Mouse (Mus musculus): ENCODE results near the gene Cfc1. TPM values are rescaled to one million over a fixed set of nuclear protein-coding genes. Genes with fewer than 3 reads are reported as not detected.

The Cfc1 gene
- total RNA-seq, 2 experiments from 2014 or later, result not detected

- no peak for DNase-seq (ENCODE audit: low spot score in 2 of 2)
Measured at GRCm38 (mm10) chr1:34547074-34547473, 11.6 kb downstream of the Cfc1 start.

GRCm38 (mm10) chr1:34553690-34554089 lies 18.2 kb downstream of the Cfc1 start:
- DNase-seq (ENCODE audit: low spot score in 2 of 2), result no peak

GRCm38 (mm10) chr1:34554275-34554674 lies 18.8 kb downstream of the Cfc1 start:
- DNase-seq (ENCODE audit: low spot score in 2 of 2), result no peak

- DNase-seq (ENCODE audit: low spot score in 2 of 2), result no peak
Measured at GRCm38 (mm10) chr1:34560843-34561242, 25.4 kb downstream of the Cfc1 start, which contains the start of gene Prss40. TSS of gene Prss40 (minus strand) at chr1:34560943.

- DNase-seq (ENCODE audit: low spot score in 2 of 2), result no peak
Measured at GRCm38 (mm10) chr1:34564383-34565045, 29.1 kb downstream of the Cfc1 start.

GRCm38 (mm10) chr1:34568120-34568519 lies 32.7 kb downstream of the Cfc1 start:
- DNase-seq (ENCODE audit: low spot score in 2 of 2), result no peak

GRCm38 (mm10) chr1:34569876-34570275 lies 34.4 kb downstream of the Cfc1 start:
- DNase-seq (ENCODE audit: low spot score in 2 of 2), result no peak

- peak; percentile 36 to 64 for DNase-seq (ENCODE audit: low spot score in 2 of 2)
Measured at GRCm38 (mm10) chr1:34571431-34571830, 36.0 kb downstream of the Cfc1 start.

- no peak for DNase-seq (ENCODE audit: low spot score in 2 of 2)
Measured at GRCm38 (mm10) chr1:34573221-34573620, 37.8 kb downstream of the Cfc1 start.

- DNase-seq (ENCODE audit: low spot score in 2 of 2), result peak; percentile 79 to 80
Measured at GRCm38 (mm10) chr1:34578851-34579781, 43.7 kb downstream of the Cfc1 start, which contains the start of gene Amer3. TSS of gene Amer3 (plus strand) at chr1:34579657.

GRCm38 (mm10) chr1:34579782-34580356 lies 44.4 kb downstream of the Cfc1 start:
- DNase-seq (ENCODE audit: low spot score in 2 of 2), result peak in 1 of 2 experiments; percentile 55

- no peak for DNase-seq (ENCODE audit: low spot score in 2 of 2)
Measured at GRCm38 (mm10) chr1:34582218-34582617, 46.8 kb downstream of the Cfc1 start.

- DNase-seq (ENCODE audit: low spot score in 2 of 2), result peak; percentile 85 to 94
Measured at GRCm38 (mm10) chr1:34583821-34584263, 48.4 kb downstream of the Cfc1 start.

- DNase-seq (ENCODE audit: low spot score in 2 of 2), result peak; percentile 47 to 55
Measured at GRCm38 (mm10) chr1:34584736-34585135, 49.3 kb downstream of the Cfc1 start.

GRCm38 (mm10) chr1:34587298-34588096 lies 52.0 kb downstream of the Cfc1 start:
- DNase-seq (ENCODE audit: low spot score in 2 of 2), result no peak

Other genes with a start within 250 kb of the Cfc1 start
- gene Ccdc115, start 96.0 kb upstream of the Cfc1 start, total RNA-seq (2021), result 10 to 100 TPM; 19.7 to 19.9 TPM
- gene Imp4, start 95.8 kb upstream of the Cfc1 start, total RNA-seq (2021), result 10 to 100 TPM; 25.0 to 28.5 TPM
- 1 to 10 TPM; 3.4 to 5.2 TPM for gene Ptpn18, start 75.9 kb upstream of the Cfc1 start, total RNA-seq (2021)
- gene Prss39, start 37.2 kb upstream of the Cfc1 start, total RNA-seq (2021), result not detected
- not detected for gene Prss40, start 25.3 kb downstream of the Cfc1 start, total RNA-seq (2021)
- gene Amer3, start 44.0 kb downstream of the Cfc1 start, total RNA-seq (2021), result 10 to 100 TPM; 35.3 to 36.3 TPM

All from layer of hippocampus, postnatal 14 days (tissue).